Mouse (Mus musculus): ENCODE measurements around the gene Tmem132c.
"Not testable (repeated sequence)": the region's sequence is repeated elsewhere in the genome, so short reads cannot be mapped to it uniquely, and the experiment has no call there.

Tmem132c gene

DNA sequence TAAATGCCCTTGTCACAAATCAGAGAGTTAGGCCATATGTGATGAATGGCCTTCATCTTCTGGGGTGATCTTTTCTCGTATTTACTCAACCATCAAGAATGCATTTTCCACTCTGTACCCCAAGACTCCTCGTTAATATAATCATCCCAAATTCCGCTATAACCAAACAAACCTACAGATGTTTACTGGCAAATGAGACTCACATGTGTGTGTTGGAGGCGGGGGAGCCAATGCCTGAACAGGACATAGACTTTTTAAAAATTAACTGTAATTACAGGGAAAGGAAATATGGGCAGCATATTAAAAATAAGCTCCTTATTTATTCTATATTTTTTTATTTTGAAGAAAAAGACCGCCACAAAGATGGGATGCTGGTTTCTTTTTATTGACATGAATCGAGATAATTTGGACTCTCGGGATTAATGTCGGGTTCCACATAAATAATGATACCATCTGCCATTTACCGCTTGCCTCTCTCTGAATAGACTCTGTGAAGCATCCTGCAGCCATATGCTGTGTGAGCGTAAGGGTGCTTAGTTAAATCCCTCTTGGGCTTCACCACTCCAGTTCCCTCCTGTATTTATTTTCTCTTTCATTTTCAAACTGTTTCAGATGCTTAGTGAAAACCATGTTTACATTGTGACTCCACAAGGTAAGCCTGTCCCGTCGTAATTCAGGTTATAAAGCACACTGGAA, 105.6 kb downstream of the Tmem132c start:
- no peak for DNase-seq

DNA sequence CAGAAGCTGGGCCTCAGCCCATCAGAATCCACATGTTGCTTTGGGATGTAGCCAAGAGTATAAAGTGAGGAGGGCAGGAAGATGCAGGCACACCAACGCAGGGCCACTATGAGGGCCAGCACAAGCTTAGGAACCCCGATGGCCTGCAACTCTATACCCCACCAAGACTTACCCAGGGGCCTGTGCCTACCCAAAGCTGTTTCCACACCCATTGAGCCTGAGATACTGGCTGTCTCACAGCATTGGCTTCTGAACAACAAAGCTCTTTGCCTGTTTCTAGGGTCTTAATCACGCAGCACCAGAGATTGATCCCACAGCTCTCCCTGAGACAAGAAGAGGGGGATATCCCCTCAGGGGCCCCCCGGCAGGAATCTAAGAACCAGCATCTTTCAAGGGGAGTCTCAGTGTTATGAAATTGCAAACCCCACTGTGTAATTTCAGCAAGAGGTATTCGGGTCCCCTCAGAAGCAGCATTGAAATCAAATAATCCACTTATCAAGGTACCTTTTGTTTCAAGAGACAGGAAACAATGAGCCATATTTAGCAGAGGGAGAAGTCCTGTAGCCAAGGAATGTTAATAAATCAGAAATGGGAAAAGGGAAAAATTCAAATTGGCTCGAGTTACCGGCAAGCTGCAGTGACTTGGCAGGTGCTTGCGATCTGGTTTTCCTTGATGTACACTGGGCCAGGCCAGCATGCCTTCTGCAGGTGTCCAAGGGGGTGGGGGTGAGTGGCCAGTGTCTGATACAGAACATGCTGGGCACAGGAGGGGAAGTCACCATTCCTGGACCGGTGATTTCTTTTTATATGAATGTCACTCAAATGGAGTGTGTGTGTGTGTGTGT, 107.8 kb downstream of the Tmem132c start:
- no peak for DNase-seq

DNA sequence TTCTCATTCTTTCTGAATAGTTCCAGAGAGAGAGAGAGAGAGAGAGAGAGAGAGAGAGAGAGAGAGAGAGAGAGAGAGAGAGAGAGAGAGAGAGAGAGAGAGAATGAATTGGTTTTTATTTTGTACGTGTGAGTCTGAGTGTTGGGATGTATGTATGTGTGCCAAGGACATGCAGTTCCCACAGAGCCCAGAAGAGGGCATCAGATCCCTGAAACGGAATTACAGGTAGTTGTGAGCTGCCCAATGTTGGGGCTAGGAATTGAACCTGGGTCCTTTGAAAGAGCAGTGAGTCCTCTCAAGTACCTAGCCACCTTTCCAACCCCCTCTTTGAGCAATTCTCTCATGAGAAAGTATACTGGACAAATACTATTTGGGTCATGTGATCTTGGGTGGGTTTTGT, 111.4 kb downstream of the Tmem132c start:
- no peak for DNase-seq

DNA sequence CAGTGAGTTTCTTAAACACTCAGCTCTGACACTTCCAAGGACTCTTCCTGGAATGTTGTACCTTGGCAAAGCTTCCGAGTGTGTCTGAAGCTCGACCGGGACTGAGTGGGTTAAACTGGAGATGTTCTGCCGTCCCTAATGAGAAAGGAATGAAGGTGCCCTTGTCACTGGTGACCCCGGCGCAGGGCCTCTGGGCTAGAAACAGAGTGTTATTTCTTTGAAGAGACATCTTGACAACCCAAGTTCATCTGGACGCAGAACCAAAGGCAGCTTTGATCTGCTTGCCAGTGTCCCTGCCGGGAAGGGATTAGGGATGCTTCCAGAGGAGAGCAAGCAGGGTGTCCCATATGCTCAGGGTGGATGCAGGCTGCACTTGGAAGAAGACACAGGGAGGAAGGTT, 114.2 kb downstream of the Tmem132c start:
- no peak for DNase-seq

DNA sequence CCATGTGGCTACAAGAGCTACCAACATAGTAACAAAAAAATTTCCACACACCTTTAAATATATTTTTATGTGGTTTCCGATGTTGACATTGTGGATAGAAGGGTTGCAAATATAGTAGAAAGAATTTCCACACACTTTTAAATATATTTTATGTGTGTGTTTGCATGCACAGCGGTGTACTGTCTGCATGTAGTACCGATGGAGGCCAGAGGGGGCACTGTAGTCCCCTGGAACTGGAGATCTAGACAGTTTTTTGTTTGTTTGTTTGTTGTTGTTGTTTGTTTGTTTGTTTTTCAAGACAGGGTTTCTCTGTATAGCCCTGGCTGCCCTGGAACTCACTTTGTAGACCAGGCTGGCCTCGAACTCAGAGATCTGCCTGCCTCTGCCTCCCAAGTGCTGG, 116.3 kb downstream of the Tmem132c start:
- DNase-seq = not testable (repeated sequence)

DNA sequence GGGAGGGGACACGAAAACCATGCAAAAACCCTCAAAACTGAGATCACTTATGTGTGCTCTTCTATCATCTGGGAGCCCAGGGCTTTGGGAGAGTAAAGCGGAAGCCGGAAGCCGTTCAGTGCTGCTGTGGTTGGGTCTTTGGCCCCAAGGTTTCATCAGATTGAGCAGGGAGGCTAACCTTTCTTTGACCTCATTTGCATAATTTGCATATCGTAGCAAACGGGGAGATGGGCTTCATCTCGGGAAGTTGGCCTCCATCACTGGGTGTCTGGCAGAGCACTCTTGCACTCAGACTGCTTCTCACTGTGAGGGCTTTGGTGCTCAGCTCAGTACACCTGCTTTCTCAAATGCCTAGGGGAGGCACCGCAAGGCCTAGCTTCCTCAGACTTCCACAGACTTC, 119.5 kb downstream of the Tmem132c start:
- no peak for DNase-seq

DNA sequence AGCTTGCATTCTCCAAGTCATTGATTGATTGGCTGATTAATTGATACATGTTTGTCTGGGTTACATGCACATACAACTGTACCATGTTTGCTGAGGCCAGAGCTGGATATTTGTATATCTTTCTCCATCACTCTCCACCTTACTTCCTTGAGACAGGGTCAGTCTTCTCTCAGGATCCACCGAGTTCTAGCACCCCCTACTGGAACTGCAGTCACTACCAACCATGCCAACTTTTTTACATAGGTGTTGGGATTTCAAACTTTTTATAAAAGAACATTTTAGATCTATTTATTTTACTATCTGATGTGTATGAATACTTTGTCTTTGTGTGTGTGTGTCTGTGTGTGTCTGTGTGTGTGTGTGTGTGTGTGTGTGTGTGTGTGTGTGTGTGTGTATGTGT, 123.5 kb downstream of the Tmem132c start:
- DNase-seq = no peak

DNA sequence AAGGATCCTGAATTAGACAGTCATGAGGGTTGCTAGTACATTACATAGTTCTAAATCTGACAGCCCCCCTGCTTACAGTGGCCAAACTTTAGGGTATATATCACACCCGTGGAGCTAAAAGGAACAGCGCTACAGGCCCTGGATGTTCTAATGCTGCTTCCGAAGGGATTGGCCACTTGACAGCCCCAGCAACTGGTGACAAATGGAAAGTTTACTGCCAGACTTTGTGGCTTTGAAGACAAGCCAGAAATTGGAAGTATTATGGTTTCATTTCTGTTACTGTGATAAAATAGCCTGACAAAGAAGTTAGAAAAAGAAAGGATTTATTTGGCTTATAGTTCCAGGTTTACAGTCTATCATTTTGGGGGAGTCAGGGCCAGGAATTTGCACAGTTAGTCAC, 126.6 kb downstream of the Tmem132c start:
- DNase-seq = no peak

DNA sequence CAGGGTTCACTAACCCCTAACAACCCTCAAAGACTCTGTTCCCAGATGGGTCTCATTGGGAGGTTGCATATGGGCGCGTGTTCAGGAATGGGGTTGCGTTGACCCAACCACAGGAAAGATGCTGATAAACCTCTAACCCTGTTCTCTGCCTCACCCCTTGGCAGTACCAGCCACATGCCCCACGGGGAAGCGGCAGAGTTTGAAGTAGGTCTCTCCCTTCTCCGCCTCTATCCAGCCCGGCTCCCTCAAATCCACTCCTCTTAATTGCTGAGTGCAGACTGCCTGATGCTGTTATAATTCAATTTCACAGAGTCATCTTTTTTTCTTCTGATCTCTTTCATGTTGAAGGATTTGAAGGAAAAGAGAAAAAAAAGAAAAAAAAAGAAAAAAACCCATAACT, 128.2 kb downstream of the Tmem132c start:
- DNase-seq = no peak

DNA sequence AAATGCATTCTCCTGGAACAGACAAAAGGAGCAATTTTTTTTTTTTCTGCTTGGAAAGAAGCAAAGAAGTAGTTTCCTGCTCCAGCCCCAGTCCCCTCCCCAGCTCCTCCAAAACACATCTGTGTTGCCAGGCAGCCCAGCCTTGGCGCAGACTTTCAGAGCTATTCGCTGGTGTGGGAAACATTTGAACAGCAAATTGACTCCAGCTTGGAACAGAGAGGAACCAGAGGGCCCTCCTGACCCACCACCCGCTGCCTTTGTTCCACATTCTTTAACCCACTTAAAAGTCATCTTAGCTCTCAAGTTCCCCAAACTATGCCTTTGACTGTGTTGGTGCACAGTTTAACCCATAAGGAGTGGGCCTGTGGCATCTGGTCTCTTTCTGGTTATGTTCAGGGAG, 128.9 kb downstream of the Tmem132c start:
- DNase-seq = no peak

DNA sequence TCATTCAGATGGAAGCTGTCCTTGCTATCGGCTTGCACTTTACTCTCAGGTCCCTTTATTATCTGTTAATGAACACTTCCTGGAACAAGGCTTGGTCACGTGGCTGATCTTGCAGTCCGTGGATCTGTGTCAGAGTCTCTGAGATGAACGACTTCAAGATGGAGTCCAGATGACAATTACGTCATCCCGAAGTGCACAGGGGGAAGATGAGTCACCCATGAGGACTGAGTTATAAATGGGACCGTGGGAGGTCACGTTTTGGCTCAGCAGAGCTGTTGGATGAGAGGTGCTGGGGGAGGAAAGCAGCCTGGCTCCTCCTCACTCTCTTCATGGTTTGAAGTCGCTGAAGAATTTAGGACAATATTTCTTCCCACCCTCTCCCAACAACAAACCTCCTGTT, 132.6 kb downstream of the Tmem132c start:
- DNase-seq = no peak

DNA sequence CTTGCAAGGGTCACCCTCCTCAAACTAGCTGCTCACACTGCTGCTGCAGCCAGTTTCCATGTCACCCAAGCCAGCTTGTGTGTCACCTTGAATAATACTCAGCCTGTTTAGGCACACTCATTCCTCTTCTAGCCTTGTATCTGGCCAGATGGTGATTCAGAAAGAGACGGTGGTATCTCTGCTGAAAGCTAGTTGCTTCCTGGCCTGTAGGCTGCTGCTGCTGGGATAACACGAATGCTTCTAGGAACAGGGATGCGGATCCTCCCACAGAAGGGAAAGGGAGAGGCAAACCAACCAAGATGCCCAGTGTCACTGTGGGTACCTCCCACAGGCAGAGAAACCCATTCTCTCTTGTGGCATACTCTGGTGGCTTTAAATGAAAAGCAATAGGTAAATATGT, 134.0 kb downstream of the Tmem132c start:
- no peak for DNase-seq

DNA sequence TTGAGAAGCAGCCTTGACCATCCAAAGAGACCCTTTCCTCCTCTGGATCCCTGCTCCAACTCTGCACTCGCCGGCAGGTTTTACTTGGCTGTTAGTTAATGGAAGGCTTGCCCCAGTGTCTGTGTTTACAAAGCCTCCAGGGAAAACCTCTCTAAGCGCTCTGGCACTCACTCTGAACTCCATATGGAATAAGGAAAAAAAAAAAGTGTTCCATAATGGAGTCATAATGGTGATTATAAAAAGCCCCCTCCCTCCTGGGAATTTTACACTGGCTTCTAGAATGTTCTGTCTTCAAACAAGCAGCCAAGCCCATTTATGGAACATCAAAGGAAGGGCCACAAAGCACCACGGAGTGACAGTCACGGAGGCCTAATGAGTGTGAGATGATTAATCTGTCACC, 136.9 kb downstream of the Tmem132c start:
- DNase-seq = no peak

DNA sequence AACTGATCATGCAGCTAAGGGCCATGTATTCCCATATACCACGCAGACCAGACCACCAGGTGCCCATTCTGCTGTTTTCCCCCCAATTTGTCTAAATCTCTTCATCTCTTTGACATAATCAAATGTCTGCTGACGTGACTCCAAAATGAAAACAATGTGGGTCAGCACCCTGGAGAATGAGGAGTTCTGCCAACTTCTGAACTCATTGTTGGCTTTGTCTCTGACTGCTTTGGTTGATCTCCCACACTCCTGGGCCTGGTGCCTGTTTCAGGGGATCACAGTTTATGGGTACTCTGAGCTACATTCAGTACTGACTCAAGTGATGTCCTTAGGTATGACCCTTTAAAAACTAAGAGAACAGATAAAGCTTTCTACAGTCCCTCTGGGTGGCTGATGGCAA, 137.7 kb downstream of the Tmem132c start:
- DNase-seq = no peak

DNA sequence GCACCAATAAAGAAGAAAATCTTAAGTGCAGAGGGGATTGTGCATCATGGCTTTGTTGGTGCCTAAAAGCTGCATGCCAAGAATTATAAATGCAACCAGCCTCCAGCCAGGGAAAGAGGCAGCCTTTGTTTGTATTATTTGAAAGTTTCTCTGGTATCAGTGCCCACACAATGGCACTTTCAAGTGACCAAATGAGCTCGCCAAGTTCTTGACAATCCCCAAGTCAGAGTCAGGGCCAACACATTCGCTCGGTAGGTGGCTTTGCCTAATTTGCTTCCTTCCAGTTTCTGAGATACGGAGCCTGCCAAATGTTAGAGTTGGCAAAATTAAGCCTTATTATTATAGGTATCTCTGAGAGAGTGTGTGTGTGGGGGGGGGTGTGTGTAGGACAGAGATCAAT, 139.6 kb downstream of the Tmem132c start:
- DNase-seq = no peak

DNA sequence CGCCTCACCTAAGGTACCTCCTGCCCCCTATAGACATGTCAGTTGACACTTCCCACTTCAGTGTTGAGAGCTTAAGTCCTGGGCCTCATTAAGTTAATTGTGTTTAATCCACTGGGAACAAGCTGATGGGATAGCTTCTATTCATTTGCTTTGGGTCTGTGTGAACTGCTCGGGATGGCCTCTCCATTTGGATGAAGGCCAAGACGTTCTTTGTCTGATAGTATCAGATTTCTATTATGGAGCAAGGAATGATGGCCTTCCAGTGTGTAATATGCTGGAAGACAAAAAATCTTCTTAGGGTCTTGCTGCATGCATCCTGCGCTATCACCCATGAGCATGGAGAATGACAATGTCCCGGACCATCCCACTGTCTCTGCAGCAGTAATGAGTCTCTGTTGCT, 141.0 kb downstream of the Tmem132c start:
- no peak for DNase-seq

DNA sequence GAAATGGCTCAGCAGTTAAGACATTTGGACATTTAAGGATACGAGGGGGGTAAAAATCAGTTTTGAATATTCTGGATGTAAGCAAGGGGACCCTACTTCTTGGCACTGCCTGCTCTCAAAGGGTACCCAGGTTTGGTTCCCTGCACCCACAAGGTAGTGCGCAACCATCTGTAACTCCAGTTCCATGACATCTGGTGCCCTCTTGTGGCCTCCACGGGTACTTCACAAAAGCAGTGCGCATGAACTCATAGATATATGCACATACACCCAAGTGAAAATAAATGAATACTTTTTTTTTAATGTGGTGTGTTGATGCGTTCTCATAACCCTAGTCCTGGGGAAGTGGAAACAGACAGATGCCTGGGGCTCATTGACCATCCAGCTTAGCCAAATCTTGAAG, 149.6 kb downstream of the Tmem132c start:
- no peak for DNase-seq

DNA sequence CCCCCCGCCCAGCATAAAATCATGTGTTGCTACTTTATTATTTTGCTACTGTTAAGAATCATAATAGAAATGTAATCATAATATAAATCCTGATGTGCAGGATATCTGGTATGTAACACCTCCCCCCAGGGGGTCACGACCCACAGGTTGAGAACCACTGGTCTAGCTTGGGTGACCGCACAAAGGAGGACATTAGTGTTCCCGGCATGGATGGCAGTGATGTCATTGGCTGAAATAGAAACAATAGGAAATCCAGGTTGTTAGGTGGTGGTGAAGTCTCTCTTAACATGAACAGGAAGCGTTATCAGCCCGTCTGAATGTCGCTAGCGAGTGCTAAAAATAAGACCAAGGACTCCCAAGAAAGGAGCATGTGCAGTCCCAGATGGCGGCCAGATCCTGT, 155.3 kb downstream of the Tmem132c start:
- no peak for DNase-seq

DNA sequence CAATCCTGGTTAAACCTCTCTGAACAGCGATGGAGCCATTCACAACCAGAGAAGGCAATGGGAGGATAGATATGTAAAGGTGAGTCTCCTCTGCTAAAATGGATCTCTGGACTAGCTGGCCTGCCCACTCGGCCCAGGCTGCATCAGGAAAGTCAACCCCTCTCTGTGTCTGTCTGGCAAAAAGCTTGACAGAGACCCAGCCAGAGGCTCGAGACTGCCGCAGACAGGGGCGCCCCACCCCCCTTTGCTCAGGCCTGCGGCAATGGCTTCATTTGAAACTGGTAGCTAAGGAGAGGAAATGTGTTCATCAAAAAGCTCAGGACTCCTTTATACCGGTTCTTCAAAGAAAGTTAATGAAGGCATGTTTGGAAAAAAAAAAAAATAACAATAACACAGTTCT, 156.4 kb downstream of the Tmem132c start:
- no peak for DNase-seq

DNA sequence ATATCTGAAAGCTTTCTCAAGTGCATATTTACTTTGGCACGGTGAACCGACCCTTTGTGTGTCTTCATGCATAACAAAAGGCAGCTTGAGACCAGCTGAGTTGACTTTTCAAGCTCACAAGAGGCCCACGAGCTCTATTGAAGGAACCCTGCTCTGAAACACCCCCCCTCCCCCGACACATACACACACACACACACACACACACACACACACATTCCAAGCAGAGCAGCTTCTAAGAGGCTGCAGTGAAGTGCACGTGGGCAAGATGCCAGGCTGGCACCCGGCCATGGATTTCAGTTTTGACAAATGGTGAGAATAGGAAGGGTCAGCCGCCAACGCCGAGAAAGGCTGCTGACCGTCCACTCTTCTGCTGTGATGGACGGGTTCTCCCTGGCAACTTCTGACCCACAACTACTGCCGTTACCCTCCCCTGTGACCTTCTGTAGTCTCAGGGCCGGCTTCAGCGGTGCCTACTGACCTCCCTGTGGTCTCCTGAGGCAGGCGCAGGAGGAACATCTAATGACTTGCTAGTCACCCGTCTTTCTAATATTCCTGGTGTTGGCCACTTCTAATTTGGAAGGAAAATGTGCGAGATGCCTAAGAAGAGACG, 163.9 kb downstream of the Tmem132c start:
- DNase-seq = peak; percentile 43

DNA sequence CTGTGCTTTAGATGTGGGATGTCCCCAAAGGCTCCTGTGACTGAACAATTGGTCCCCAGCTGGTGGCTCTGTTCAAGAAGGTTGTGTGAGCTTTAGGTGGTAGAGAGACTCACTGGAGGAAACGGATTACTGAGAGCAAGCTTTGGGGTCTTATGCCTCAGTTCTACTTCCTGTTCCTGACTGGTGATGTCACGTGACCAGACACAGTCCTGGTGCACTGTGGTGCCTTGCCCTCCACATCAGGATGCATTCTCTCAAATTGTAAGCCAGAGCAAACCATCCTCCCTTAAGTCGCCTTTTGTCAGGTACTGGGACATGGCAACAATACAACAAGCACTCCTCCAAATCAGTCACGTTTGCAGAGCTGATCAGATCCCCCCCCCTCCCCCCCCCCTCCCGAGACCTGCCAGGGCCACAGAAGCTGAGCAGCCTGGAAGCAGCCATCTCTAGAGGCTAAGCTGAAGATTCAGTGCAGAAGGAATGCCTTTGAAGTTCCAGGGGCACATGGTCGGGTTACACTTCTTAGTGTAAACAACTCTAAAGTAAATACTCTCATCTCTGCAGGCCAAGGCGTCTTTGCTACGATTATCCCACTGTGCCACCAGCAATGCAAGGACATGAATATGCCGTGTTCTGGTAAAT, 164.5 kb downstream of the Tmem132c start:
- no peak for DNase-seq

DNA sequence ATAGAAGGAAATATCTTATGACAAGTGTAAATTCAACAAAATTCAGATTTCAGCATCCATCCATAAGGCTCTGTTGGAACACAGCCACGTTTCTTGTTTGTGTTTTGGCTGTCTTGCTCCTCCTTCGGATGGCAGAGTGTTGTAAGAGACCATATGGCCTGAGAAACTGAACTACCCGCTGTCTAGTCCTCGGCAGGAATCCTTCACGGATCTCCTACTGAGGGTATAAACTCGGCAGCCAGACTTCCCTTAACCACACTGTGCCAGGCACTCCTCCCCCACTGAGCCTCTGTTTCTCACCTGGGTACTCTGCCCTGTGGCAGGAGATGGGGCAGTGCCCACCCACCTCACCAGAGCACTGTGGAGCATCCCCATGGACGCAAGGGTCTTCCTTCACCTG, 174.9 kb downstream of the Tmem132c start:
- no peak for DNase-seq

DNA sequence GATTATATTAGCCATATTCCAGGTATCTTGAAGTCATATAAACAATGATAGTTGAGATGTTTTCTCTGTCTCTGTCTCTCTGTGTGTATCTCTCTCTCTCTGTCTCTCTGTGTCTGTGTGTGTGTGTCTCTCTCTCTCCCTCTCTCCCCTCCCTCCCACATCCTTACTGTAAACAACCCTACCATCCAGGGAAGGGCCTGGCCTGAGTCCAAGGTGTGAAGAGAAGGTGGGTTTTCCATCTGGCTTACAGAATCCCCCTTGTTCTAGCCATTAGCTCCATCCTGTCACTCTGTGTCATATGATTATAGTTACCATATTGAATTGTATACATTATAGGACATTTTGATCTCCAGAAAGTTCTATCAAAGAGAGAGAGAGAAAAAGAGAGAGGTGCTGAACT, 182.3 kb downstream of the Tmem132c start:
- no peak for DNase-seq

DNA sequence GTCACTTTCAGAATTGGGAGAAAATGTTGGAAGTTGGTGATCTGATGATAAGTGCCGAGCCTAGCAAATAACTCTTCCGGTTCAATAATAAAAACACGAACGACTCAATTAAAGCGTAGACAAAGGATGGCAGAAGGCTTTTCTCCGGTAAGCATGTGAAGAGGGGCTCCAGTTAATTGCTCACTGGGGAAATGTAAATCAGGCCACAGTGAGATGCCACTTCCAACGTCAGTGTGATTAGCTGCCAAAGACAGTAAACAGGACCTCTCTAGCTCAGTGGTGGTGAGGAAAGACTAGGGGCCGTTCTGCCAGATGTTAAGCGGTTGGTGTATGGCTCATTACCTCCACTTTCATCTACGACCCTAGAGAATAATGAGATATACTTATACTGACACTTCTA, 187.5 kb downstream of the Tmem132c start:
- DNase-seq = no peak
